Mouse (Mus musculus) heart, postnatal 0 days (tissue): ENCODE measurements at regions not wholly inside any gene's neighbourhood (a gene's known extent, or its start where the extent isn't known, plus 50 kb on each side); places are given as distances from the start of the nearest gene placed in this dataset.
"Not testable (repeated sequence)": the region's sequence is repeated elsewhere in the genome, so short reads cannot be mapped to it uniquely, and the experiment has no call there.

Experiments used
- ATAC-seq: fragments of 200-750 bp; cut with Nextera tagmentation; 2 replicates; pipeline ENCODE4 v1.8.0; 2017; ENCODE audit warnings: low read depth, moderate number of reproducible peaks, moderate library complexity; ENCODE audit not compliant: insufficient read depth
- DNase-seq: peaks from one replicate; pipeline ENCODE4 v3.0.0-alpha.2; 2016; ENCODE audit warnings: low spot score
- H3K27ac ChIP-seq: fragments of 300-500 bp; sonication (generic); 2 replicates; pipeline ENCODE4 v1.5.1; 2014; ENCODE audit warnings: low read depth, mild to moderate bottlenecking
- H3K27me3 ChIP-seq: fragments of 300-500 bp; sonication (generic); 2 replicates; pipeline ENCODE4 v1.6.1; 2014; ENCODE audit warnings: low read length, mixed read lengths; ENCODE audit not compliant: control insufficient read depth, insufficient read depth
- H3K36me3 ChIP-seq: fragments of 300-500 bp; sonication (generic); replicated peaks from 2 replicates; pipeline ENCODE4 v1.6.1; 2014; ENCODE audit warnings: low read length, mixed read lengths; ENCODE audit not compliant: control insufficient read depth, insufficient read depth
- H3K4me1 ChIP-seq: fragments of 300-500 bp; sonication (generic); 2 replicates; pipeline ENCODE4 v1.6.1; 2014; ENCODE audit warnings: antibody characterized with exemption; ENCODE audit not compliant: control insufficient read depth, insufficient read depth
- H3K4me2 ChIP-seq: fragments of 300-500 bp; sonication (generic); 2 replicates; pipeline ENCODE4 v1.6.1; 2014; ENCODE audit warnings: low read depth, mild to moderate bottlenecking, low read length, moderate library complexity
- H3K4me3 ChIP-seq: fragments of 300-500 bp; sonication (generic); 2 replicates; pipeline ENCODE4 v1.5.1; 2014; ENCODE audit warnings: low read depth, low read length
- H3K9ac ChIP-seq: fragments of 300-500 bp; sonication (generic); replicated peaks from 2 replicates; pipeline ENCODE4 v1.6.1; 2014; ENCODE audit warnings: low read depth, low read length, mixed read lengths
- H3K9me3 ChIP-seq: fragments of 300-500 bp; sonication (generic); replicated peaks from 2 replicates; pipeline ENCODE4 v1.6.1; 2016; ENCODE audit warnings: low read length; ENCODE audit not compliant: control insufficient read depth
- CTCF ChIP-seq: IDR thresholded peaks from 2 replicates; pipeline ENCODE4 v1.5.1; 2016; ENCODE audit warnings: antibody characterized with exemption, control low read depth, low read depth
- EP300 ChIP-seq: IDR thresholded peaks from 2 replicates; pipeline ENCODE4 v1.6.1; 2016; ENCODE audit warnings: antibody characterized with exemption, low read depth
- WGBS: fragments of 180-500 bp; shearing (Covaris S2); extraction: QIAGEN DNeasy Blood & Tissue Kit; methylation state at CpG from one replicate; pipeline ENCODE4 v1.1.7; 2014; 5-methylcytosine and 5-hydroxymethylcytosine counted together

GRCm38 (mm10) chr2:15273446-15273845 lies 218.6 kb upstream of the Nsun6 start:
- no peak overlapping the region for H3K4me2 ChIP-seq
- ATAC-seq (no peak), DNase-seq (no peak)
- H3K27ac ChIP-seq: no peak overlapping the region
- WGBS: 82% methylated on average over 3 of the region's 3 CpGs
- no peak overlapping the region for H3K9ac ChIP-seq
- no peaks in the 10 kb centered on the region for H3K9me3 ChIP-seq
- no peak overlapping the region for H3K4me3 ChIP-seq
- no peaks in the 10 kb centered on the region for H3K27me3 ChIP-seq
- H3K4me1 ChIP-seq: no peaks in the 10 kb centered on the region
- no peak for TF ChIP-seq CTCF
- TF ChIP-seq EP300: no peak
- H3K36me3 ChIP-seq: no peaks in the 10 kb centered on the region

DNA sequence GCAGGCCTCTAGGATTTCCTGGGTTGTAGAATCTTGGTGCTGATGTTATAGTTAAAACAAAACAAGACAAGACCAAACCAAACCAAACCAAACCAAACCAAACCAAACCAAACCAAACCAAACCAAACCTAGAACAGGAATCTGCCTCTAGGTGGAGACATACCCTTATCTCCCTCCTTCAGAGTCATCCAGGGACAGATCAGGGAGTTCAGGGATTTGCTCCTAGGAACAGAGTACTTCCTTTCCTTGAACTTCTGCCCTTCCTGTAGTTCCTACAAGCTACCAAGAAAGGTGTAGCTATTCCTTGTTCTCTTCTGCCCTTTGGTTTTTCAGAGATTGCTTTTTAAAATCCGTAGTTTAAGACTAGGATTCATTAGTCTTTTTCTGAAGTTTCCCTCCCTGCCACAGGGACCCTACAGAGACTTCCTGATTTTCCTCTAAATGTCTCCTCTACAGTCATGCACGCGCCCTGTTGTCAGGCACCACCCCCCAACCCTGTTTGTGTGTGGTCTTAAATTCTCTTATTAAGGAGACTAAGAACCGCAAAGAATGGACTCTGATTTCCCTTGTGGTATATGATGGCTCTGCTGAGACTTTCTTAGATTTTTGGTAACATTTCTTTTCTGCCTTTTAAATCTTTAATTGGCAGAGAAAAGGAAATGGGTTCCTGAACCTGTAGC lies 205.8 kb upstream of the Nsun6 start:
- Histone ChIP-seq H3K27ac (no peak overlapping the region), H3K36me3 (no peaks in the 10 kb centered on the region), H3K9me3 (no peaks in the 10 kb centered on the region), H3K4me2 (no peak overlapping the region), H3K4me1 (no peaks in the 10 kb centered on the region), H3K9ac (no peak overlapping the region), H3K4me3 (no peak overlapping the region), H3K27me3 (no peaks in the 10 kb centered on the region)
- 44% methylated on average over 4 of the region's 4 CpGs for WGBS
- TF ChIP-seq CTCF: peak; percentile 45
- no peak for TF ChIP-seq EP300
- peak; percentile 5 for DNase-seq
- no peak for ATAC-seq

GRCm38 (mm10) chr2:15242276-15242675 lies 187.4 kb upstream of the Nsun6 start:
- H3K9me3 ChIP-seq: not testable (repeated sequence)

DNA sequence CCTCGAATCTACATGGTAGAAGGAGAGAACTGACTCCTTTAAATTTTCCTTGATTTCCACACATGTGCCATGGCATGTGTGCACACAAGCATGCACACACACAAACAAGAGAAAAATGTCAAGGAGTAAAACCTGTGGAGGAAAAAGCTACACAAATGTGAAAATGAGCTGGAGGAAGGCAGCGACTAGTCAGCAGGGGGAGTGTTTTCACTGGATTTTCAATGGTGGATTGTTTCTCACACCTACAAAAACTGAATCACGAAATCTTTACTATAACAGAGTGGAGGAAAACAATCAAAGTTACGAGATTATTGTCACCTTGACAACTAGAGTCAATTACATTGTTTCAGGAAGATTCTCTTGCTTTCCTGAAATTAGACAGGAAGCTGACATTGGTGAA lies 167.0 kb upstream of the Nsun6 start:
- Histone ChIP-seq H3K36me3 (no peaks in the 10 kb centered on the region), H3K4me1 (no peaks in the 10 kb centered on the region), H3K4me3 (no peak overlapping the region), H3K9me3 (no peaks in the 10 kb centered on the region), H3K4me2 (no peak overlapping the region), H3K9ac (no peak overlapping the region), H3K27me3 (no peaks in the 10 kb centered on the region), H3K27ac (no peak overlapping the region)
- no peak for TF ChIP-seq EP300
- TF ChIP-seq CTCF: no peak; the same call in 1 of the 2 replicates
- WGBS: 50% methylated on average over 4 of the region's 4 CpGs
- ATAC-seq (no peak), DNase-seq (no peak)

More at GRCm38 (mm10) chr2:15242276-15242675, 187.4 kb upstream of the Nsun6 start:
- 78% methylated on average over 1 of the region's 1 CpGs for WGBS
- not testable (repeated sequence) for H3K36me3 ChIP-seq, H3K9ac ChIP-seq, H3K27me3 ChIP-seq, H3K4me1 ChIP-seq, H3K4me2 ChIP-seq, ATAC-seq, H3K27ac ChIP-seq, DNase-seq, H3K4me3 ChIP-seq

DNA sequence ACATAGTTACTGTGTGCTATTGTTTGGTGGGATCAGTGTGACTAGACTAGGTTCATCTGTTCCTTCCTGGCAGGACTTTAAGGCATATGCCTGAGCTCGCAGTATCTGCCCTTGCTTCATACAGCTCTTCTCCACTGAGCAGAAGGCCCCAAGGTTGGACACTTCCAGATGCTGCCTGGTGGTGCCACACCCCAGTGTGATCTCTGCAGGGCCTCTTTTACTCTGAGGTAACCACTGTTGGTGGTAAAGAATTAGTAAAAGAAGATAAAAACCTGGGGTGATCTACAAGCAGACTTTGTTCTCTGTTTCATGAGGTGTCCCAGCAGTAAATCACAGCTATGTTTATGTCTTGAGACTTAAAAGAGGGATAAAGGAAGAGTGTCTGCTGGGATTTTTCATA lies 133.2 kb upstream of the Nsun6 start:
- Histone ChIP-seq H3K4me1 (no peaks in the 10 kb centered on the region), H3K4me2 (no peak overlapping the region), H3K9ac (no peak overlapping the region), H3K9me3 (peaks cover 6% of the 10 kb centered on the region), H3K4me3 (no peak overlapping the region), H3K27me3 (no peaks in the 10 kb centered on the region), H3K27ac (no peak overlapping the region), H3K36me3 (no peaks in the 10 kb centered on the region)
- WGBS: 70% methylated on average over 1 of the region's 1 CpGs
- no peak for DNase-seq
- TF ChIP-seq CTCF (no peak), EP300 (no peak)
- no peak for ATAC-seq

- Histone ChIP-seq H3K4me1 (no peaks in the 10 kb centered on the region), H3K4me2 (no peak overlapping the region), H3K4me3 (no peak overlapping the region), H3K9ac (no peak overlapping the region), H3K27me3 (no peaks in the 10 kb centered on the region), H3K36me3 (no peaks in the 10 kb centered on the region), H3K27ac (no peak overlapping the region), H3K9me3 (no peaks in the 10 kb centered on the region)
- TF ChIP-seq CTCF (no peak), EP300 (no peak)
- WGBS: 55% methylated on average over 3 of the region's 3 CpGs
- DNase-seq: no peak
- ATAC-seq: no peak
These were observed 126.1 kb upstream of the Nsun6 start for GRCm38 (mm10) chr2:15181000-15181399.
